Comparison of ENCODE assay signal across 8 mouse cellular contexts in the genomic region with DNA sequence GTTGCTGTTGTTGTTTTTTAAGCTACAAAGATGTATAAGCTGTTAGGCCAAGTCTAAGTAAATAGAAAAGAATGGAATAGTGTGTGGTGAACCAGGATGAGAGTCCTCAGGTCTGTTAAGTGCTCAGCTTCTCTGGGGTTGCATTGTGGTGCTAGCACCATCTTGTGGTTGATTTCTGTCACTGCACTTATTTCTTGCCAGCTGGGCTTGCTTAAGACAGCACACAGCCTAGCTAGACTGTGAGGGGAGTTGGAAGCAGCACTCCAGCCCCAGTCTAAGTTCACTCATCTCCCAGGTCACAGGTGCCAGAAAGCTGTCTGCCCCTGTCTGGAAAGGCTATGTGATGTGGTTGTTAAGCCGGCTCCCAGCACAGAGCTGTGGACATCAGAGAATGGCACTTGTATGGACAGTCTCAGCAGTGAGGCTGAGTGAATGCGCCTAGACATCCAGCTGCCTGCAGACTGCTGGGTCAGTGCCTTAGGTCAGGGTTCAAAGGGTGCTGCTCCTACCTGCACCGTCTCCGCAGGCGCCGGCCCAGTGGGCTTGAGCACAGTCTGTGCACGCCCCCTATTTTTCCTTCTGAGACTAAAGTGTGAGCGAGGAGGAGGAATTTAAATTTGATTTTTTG. TPM values are rescaled to one million over a fixed set of nuclear protein-coding genes. Genes with fewer than 3 reads are reported as not detected.
A peak's percentile ranks its signal among the peaks of the same experiment; 100 is the strongest.
DNase-seq lines count a peak whose midpoint lies in the region; ATAC-seq and TF ChIP-seq lines count a peak whose summit lies in the region.

No protein-coding gene starts in this region.

- H3K27ac ChIP-seq in hindbrain, embryonic 13.5 days, result no peak overlapping the region
- H3K27ac ChIP-seq in lung, postnatal 0 days (ENCODE audit: low read length), result no peak overlapping the region

- peak; percentile 94 for DNase-seq in NIH3T3 (ENCODE audit: low read depth)
- DNase-seq in cerebellum, adult 9-11 months, result peak; percentile 58
- peak; percentile 53 to 60 for DNase-seq in frontal cortex, postnatal 10 days (ENCODE audit: low spot score in 2 of 2)
- peak; percentile 68 to 85 for DNase-seq in layer of hippocampus, postnatal 14 days (ENCODE audit: low spot score in 2 of 2)
- DNase-seq in lung, postnatal 0 days (ENCODE audit: low spot score), result peak; percentile 88
- peak; percentile 60 for DNase-seq in retina, adult 2 months (ENCODE audit: low read depth, low spot score)
- peak; percentile 26 for DNase-seq in urinary bladder, postnatal 25 days (ENCODE audit: low spot score)

- no peaks in the 10 kb centered on the region for H3K27me3 ChIP-seq in hindbrain, embryonic 13.5 days
- H3K27me3 ChIP-seq in lung, postnatal 0 days (replicated peaks; ENCODE audit: insufficient read depth, low read length), result no peaks in the 10 kb centered on the region

- H3K9ac ChIP-seq in hindbrain, embryonic 13.5 days, result no peak overlapping the region
- no peak overlapping the region for H3K9ac ChIP-seq in lung, postnatal 0 days (replicated peaks; ENCODE audit: low read depth)

- no peak overlapping the region for H3K4me3 ChIP-seq in hindbrain, embryonic 13.5 days
- H3K4me3 ChIP-seq in lung, postnatal 0 days (ENCODE audit: low read depth, low read length), result no peak overlapping the region

- H3K36me3 ChIP-seq in hindbrain, embryonic 13.5 days, result peaks cover 33% of the 10 kb centered on the region
- peaks cover 16% of the 10 kb centered on the region; the same call in 1 of the 2 replicates for H3K36me3 ChIP-seq in lung, postnatal 0 days (ENCODE audit: insufficient read depth, low read length)

- peak; percentile 97 for TF ChIP-seq CTCF in lung, postnatal 0 days (IDR thresholded peaks at IDR 0.05)

- 94% methylated on average over 8 of the region's 8 CpGs for WGBS in hindbrain, embryonic 13.5 days
- 91% methylated on average over 8 of the region's 8 CpGs for WGBS in lung, postnatal 0 days

- no peak overlapping the region for H3K4me2 ChIP-seq in hindbrain, embryonic 13.5 days
- H3K4me2 ChIP-seq in lung, postnatal 0 days (replicated peaks; ENCODE audit: low read depth, low read length), result no peak overlapping the region

- peak; percentile 59 for ATAC-seq in hindbrain, embryonic 13.5 days (ENCODE audit: low FRiP score)
- ATAC-seq in lung, postnatal 0 days, result peak; percentile 89

- H3K9me3 ChIP-seq in hindbrain, embryonic 13.5 days, result no peaks in the 10 kb centered on the region
- H3K9me3 ChIP-seq in lung, postnatal 0 days (ENCODE audit: low read length), result no peaks in the 10 kb centered on the region

- no peak for TF ChIP-seq EP300 in lung, postnatal 0 days (IDR thresholded peaks at IDR 0.05)

- 0 out of 2 replicates have a peak, but pooled peaks cover 4% of the 10 kb centered on the region for H3K4me1 ChIP-seq in hindbrain, embryonic 13.5 days (replicated peaks)
- H3K4me1 ChIP-seq in lung, postnatal 0 days (ENCODE audit: insufficient read depth, low read depth, low read length), result no peaks in the 10 kb centered on the region

RNA-seq across cellular contexts. Expression of a gene that starts 16.7 kb away (rescaled TPM):
- 30.1 and 30.7 TPM in 2 replicates for polyA plus RNA-seq in hindbrain, embryonic 13.5 days (2015; fragmentation: Nextera tagmentation; extraction: Ambion mirVana)
- 10 to 100 TPM; 49.5 to 49.7 TPM for total RNA-seq in layer of hippocampus, postnatal 14 days (2021)
- polyA plus RNA-seq in lung, postnatal 0 days (2015; fragmentation: Nextera tagmentation; extraction: Ambion mirVana), result 17.9 and 19.2 TPM in 2 replicates

RNA-seq across cellular contexts. Expression of a gene that starts 16.9 kb away (rescaled TPM):
- polyA plus RNA-seq in hindbrain, embryonic 13.5 days (2015; fragmentation: Nextera tagmentation; extraction: Ambion mirVana), result 72.0 and 74.9 TPM in 2 replicates
- total RNA-seq in layer of hippocampus, postnatal 14 days (2021), result 10 to 100 TPM; 27.0 to 29.1 TPM
- polyA plus RNA-seq in lung, postnatal 0 days (2015; fragmentation: Nextera tagmentation; extraction: Ambion mirVana), result 69.3 and 73.2 TPM in 2 replicates

Comparison
In these comparisons a context has a peak if more than half of its experiments do, and no peak if none do; other contexts are left out.
1. DNase-seq: peak in every context shown above with its lines; median percentile 94 in NIH3T3; 88 in lung, postnatal 0 days; 76 in layer of hippocampus, postnatal 14 days; 60 in retina, adult 2 months; 58 in cerebellum, adult 9-11 months; 56 in frontal cortex, postnatal 10 days; 26 in urinary bladder, postnatal 25 days.